Mouse (Mus musculus): ENCODE results near the gene Gpa33.

Gene Gpa33

GRCm38 (mm10) chr1:166130224-166130860 lies at the start of gene Gpa33:
TSS of gene Gpa33 (plus strand) at chr1:166130238.
- DNase-seq, result no peak

- DNase-seq, result peak; percentile 19
Observed at GRCm38 (mm10) chr1:166088446-166089170, 41.4 kb upstream of the Gpa33 start.

GRCm38 (mm10) chr1:166089337-166089736 lies 40.7 kb upstream of the Gpa33 start:
- DNase-seq, result no peak

- DNase-seq, result peak; percentile 25
Observed at GRCm38 (mm10) chr1:166089739-166090138, 40.3 kb upstream of the Gpa33 start.

GRCm38 (mm10) chr1:166090306-166090705 lies 39.7 kb upstream of the Gpa33 start:
- DNase-seq, result no peak

GRCm38 (mm10) chr1:166094462-166094861 lies 35.6 kb upstream of the Gpa33 start:
- no peak for DNase-seq

- DNase-seq, result no peak
Observed at GRCm38 (mm10) chr1:166098120-166098519, 31.9 kb upstream of the Gpa33 start.

GRCm38 (mm10) chr1:166102920-166103608 lies 27.0 kb upstream of the Gpa33 start:
- DNase-seq, result peak; percentile 66

GRCm38 (mm10) chr1:166104858-166105257 lies 25.2 kb upstream of the Gpa33 start:
- no peak for DNase-seq

- DNase-seq, result no peak
Observed at GRCm38 (mm10) chr1:166105464-166105863, 24.6 kb upstream of the Gpa33 start.

- DNase-seq, result no peak
Observed at GRCm38 (mm10) chr1:166114986-166115385, 15.1 kb upstream of the Gpa33 start.

- DNase-seq, result no peak
Observed at GRCm38 (mm10) chr1:166115719-166116118, 14.3 kb upstream of the Gpa33 start.

GRCm38 (mm10) chr1:166117866-166118639 lies 12.0 kb upstream of the Gpa33 start:
- peak; percentile 26 for DNase-seq

- DNase-seq, result no peak
Observed at GRCm38 (mm10) chr1:166122114-166122513, 7.9 kb upstream of the Gpa33 start.

GRCm38 (mm10) chr1:166123045-166123444 lies 7.0 kb upstream of the Gpa33 start:
- DNase-seq, result no peak

GRCm38 (mm10) chr1:166123751-166124150 lies 6.3 kb upstream of the Gpa33 start:
- no peak for DNase-seq

- DNase-seq, result no peak
Observed at GRCm38 (mm10) chr1:166124932-166125593, 5.0 kb upstream of the Gpa33 start.

GRCm38 (mm10) chr1:166126290-166126689 lies 3.7 kb upstream of the Gpa33 start:
- DNase-seq, result no peak

GRCm38 (mm10) chr1:166126795-166127194 lies 3.2 kb upstream of the Gpa33 start:
- DNase-seq, result no peak

- peak; percentile 62 for DNase-seq
Observed at GRCm38 (mm10) chr1:166127719-166128118, 2.3 kb upstream of the Gpa33 start, which contains the start of gene Dusp27. TSS of gene Dusp27 (minus strand) at chr1:166127922.

- no peak for DNase-seq
Observed at GRCm38 (mm10) chr1:166128551-166128950, 1.5 kb upstream of the Gpa33 start.

- DNase-seq, result no peak
Observed at GRCm38 (mm10) chr1:166132367-166132766, 2.3 kb downstream of the Gpa33 start.
